Mouse (Mus musculus) activated CD4-positive, CD25-positive, alpha-beta regulatory T cell, adult 4 months (primary cell): ENCODE results near the gene Scn1b. TPM values are rescaled to one million over a fixed set of nuclear protein-coding genes. Genes with fewer than 3 reads are reported as not detected.

Experiments
- ATAC-seq: one replicate; pipeline ENCODE4 v1.8.0; 2017
- polyA plus RNA-seq, 2 experiments: library from polyadenylated mRNA; unstranded; fragments of 100-300 nt; shearing (Covaris generic); gene quantifications; one replicate each; pipeline ENCODE4 v1.2.1; 2017

Gene Scn1b
- polyA plus RNA-seq, 2 experiments from 2014 or later = not detected

- no peak for ATAC-seq
Observed at GRCm38 (mm10) chr7:31114646-31115045, 12.2 kb downstream of the Scn1b start.

- ATAC-seq = no peak
Observed at GRCm38 (mm10) chr7:31113800-31114199, 13.0 kb downstream of the Scn1b start.

- no peak for ATAC-seq
Observed at GRCm38 (mm10) chr7:31112036-31112435, 14.8 kb downstream of the Scn1b start.

- peak; percentile 98 for ATAC-seq
Observed at GRCm38 (mm10) chr7:31110861-31111385, 15.9 kb downstream of the Scn1b start.

GRCm38 (mm10) chr7:31109796-31110195 lies 17.0 kb downstream of the Scn1b start:
- ATAC-seq = no peak

GRCm38 (mm10) chr7:31109091-31109490 lies 17.7 kb downstream of the Scn1b start:
- no peak for ATAC-seq

GRCm38 (mm10) chr7:31107781-31108180 lies 19.0 kb downstream of the Scn1b start:
- ATAC-seq = no peak

- no peak for ATAC-seq
Observed at GRCm38 (mm10) chr7:31106166-31106565, 20.6 kb downstream of the Scn1b start.

- ATAC-seq = no peak
Observed at GRCm38 (mm10) chr7:31105061-31105768, 21.6 kb downstream of the Scn1b start.

GRCm38 (mm10) chr7:31100786-31101185 lies 26.0 kb downstream of the Scn1b start:
- ATAC-seq = no peak

- no peak for ATAC-seq
Observed at GRCm38 (mm10) chr7:31099612-31099982, 27.2 kb downstream of the Scn1b start.

GRCm38 (mm10) chr7:31098697-31099611 lies 27.8 kb downstream of the Scn1b start:
- no peak for ATAC-seq

GRCm38 (mm10) chr7:31097583-31098248 lies 29.1 kb downstream of the Scn1b start:
- ATAC-seq = peak; percentile 91

- no peak for ATAC-seq
Observed at GRCm38 (mm10) chr7:31096892-31097564, 29.8 kb downstream of the Scn1b start.

GRCm38 (mm10) chr7:31094774-31095501 lies 31.9 kb downstream of the Scn1b start:
- no peak for ATAC-seq

GRCm38 (mm10) chr7:31089721-31090120 lies 37.1 kb downstream of the Scn1b start:
- peak; percentile 93 for ATAC-seq

- no peak for ATAC-seq
Observed at GRCm38 (mm10) chr7:31088206-31088605, 38.6 kb downstream of the Scn1b start.

- ATAC-seq = peak; percentile 48
Observed at GRCm38 (mm10) chr7:31087262-31087661, 39.5 kb downstream of the Scn1b start.

GRCm38 (mm10) chr7:31086175-31086755 lies 40.5 kb downstream of the Scn1b start:
- no peak for ATAC-seq

GRCm38 (mm10) chr7:31085171-31085570 lies 41.6 kb downstream of the Scn1b start:
- ATAC-seq = no peak

- no peak for ATAC-seq
Observed at GRCm38 (mm10) chr7:31084140-31084539, 42.7 kb downstream of the Scn1b start.
